Mouse (Mus musculus): Measurements from ENCODE around the gene Mrc2. TPM values are rescaled to one million over a fixed set of nuclear protein-coding genes. Genes with fewer than 3 reads are reported as not detected.
A peak's percentile ranks its signal among the peaks of the same experiment; 100 is the strongest.

The Mrc2 gene
- 10 to 100 TPM; 20.9 to 23.4 TPM for total RNA-seq (2021)

DNA sequence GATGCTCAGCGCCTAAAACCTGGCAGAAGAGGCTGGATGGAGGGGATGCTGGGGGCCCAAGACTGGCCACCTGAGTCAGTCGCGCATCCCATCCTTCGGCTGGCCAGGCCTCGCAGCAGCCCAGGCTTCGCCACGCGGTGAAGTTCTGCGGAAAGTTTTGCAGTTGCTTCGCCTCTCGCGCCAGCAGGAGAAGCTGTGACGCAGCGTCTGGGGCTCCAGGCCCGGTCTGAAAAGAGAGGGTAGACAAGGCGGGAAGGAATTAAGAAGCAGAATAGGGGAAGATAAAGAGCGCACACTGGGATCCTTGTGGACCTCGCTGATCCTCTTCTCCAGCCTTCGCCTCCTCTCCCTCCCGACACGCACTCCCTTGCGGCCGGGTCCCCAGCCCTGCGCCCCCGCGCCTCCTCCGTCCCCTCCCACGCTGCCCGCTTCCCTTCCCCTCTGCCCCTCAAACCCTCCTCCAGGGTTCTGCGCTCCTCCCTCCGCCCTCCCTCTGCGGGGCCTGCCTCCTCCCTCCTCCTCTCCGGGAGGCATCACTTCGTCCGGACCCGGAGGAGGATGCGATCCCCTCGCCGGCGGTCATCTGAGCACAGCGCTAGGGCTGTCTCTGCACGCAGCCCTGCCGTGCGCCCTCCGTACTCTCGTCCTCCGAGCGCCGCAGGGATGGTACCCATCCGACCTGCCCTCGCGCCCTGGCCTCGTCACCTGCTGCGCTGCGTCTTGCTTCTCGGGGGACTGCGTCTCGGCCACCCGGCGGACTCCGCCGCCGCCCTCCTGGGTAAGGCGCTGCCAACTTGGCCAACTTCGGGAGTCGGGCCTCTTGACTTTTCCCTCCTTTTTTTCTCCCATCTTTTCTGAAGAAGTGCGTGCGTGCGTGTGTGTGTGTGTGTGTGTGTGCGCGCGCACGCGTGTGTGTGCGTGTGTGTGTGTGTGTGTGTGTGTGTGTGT lies at the start of gene Mrc2:
Gene Mrc2 (plus strand): TSS at position 520 of the 948 bp plus-strand sequence.
- intact Hi-C loops (cut with DNase I): no loop called here

DNA sequence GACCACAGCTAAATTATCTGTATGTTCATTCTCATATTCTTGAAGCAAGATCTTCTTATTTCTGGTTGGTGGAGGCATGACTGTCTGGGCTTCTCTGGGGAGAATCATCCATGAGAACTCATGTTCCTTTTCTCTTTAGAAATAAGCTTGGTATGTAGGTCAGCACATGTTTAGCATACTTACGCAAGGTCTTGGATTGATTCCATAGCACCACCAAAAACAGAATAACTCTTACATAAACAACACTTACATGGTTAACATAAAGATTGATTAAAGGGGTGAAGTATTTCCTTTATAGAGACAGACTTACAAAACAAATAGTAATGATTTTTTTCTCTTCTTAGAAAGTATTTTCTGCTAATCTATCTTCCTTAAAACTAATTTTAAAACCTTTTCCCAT lies 46.1 kb upstream of the Mrc2 start:
- no peak for DNase-seq (ENCODE audit: low spot score)
- intact Hi-C loops (cut with DNase I): no loop called here

More for the DNA sequence above, at the start of gene Mrc2:
- DNase-seq (ENCODE audit: low spot score): peak; percentile 72

DNA sequence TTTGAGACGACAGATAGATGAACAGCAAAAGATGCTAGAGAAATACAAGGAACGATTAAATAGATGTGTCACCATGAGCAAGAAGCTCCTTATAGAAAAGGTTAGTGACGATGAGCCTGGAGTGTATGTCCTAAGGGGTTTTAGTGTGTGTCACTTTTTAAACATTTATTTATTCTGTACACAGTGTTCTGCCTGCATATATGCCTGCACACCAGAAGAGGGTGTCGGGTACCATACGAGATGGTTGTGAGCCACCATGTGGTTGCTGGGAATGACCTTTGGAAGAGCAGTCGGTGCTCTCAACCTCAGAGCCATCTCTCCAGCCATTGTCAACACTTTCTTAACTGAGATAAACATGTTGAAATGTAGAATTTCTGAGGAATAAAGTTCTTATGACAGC lies 45.7 kb upstream of the Mrc2 start:
- no peak for DNase-seq (ENCODE audit: low spot score)
- intact Hi-C loops (cut with DNase I): no loop called here

DNA sequence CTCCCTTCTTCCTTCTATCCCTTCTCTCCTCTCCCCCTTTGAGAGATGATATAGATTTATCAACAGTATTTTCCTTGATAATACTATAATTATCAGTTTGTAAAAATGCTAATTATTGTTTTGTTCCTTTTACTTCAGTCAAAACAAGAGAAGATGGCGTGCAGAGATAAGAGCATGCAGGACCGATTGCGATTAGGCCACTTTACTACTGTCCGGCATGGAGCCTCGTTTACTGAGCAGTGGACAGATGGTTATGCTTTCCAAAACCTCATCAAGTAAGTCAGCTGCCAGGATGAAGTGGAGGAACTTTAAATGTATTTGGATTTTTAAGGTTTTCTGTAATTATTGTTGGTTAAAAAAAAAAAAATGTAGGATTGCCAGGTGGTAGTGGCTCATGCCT lies 45.1 kb upstream of the Mrc2 start:
- intact Hi-C loops (cut with DNase I): no loop called here
- no peak for DNase-seq (ENCODE audit: low spot score)

DNA sequence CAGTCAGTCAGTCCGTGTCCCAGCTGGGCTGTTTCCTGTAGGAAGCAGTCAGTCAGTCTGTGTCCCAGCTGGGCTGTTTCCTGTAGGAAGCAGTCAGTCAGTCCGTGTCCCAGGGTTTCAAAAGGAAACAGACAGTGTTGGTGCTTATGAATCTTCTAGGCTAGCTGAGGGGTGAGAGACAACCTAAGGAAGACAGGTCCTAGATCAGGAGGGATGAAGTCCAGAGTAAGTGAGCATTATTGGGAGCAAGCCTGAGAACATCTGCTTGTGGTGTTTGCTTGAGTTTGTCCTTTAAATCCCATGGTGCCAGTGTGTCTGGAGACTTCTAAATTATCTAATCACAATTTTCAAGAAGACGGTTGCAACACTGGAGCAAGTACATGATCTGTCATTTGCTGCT lies 32.7 kb upstream of the Mrc2 start:
- intact Hi-C loops (cut with DNase I): no loop called here
- no peak for DNase-seq (ENCODE audit: low spot score)

DNA sequence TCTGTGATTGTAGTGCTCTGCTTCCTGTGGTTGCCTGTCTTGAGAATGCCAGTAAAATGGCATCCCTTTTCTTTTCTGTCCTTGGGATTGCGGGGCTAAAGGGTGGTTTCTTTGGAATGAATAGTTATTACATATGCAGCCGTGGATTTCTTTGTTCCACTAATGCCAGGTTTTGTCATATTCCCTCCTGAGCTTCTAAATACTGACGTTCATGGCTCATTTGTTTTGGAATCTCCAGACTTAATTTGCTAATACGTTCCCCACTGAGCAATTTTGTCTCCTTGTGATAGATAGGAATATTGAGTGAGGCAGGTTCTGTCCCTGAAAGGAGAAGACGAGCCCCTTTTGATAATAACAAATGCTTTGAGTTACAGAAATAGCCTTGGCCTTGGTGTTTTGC lies 31.3 kb upstream of the Mrc2 start:
- intact Hi-C loops (cut with DNase I): no loop called here
- no peak for DNase-seq (ENCODE audit: low spot score)

DNA sequence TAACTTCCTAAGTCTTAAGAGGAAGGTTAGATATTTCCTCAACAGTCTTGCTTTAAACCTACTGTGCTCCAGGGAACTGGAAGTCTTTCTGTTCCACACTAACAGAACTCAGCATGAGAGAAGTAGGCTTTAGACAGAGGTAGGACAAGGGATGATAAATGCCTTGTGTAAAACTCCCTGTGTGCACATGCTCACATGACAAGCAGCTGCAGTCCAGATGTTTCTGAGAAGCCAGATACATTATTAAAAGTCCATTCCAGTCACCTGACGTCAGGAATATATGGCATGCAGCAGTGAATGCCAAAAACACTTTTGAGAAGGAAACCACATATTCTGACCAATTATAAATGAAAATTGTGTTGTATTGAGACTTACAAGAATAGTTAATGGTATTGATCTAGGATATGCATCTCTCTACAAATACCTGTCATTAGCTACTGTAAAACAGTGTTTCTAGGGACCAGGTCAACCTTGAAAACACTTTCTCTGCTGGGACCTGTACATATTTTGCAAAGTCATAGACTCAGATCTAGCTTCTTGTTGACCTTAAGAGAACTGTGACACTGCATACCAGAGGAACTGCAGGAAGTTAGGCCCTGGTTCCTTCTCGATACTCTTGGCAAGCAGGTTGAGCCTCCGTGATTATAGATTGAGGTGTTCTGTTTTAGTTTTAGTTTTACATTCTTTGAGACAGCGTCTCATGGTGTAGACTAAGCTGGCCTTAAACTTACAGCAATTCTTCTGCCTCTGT lies 30.7 kb upstream of the Mrc2 start:
- intact Hi-C loops (cut with DNase I): no loop called here
- DNase-seq (ENCODE audit: low spot score): no peak

DNA sequence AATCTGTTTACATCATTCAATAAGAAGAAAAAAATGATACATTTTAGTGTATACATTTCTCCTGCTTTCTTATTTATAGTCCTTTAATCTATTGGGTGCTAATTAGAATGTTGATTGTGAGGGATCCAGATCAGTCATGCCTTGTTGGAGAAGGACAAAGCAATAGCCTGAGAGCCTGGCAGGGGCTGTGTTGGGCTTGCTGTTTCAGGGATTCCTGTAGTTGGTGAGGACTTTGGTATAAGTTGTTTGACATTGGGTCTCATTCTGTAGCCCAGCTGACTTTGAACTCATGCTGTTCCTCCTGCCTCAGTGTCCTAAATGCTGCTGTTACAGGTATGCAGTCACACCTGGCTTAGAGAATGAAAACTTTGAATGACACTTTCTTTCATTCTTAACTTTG lies 27.9 kb upstream of the Mrc2 start:
- DNase-seq (ENCODE audit: low spot score): no peak
- intact Hi-C loops (cut with DNase I): no loop called here

DNA sequence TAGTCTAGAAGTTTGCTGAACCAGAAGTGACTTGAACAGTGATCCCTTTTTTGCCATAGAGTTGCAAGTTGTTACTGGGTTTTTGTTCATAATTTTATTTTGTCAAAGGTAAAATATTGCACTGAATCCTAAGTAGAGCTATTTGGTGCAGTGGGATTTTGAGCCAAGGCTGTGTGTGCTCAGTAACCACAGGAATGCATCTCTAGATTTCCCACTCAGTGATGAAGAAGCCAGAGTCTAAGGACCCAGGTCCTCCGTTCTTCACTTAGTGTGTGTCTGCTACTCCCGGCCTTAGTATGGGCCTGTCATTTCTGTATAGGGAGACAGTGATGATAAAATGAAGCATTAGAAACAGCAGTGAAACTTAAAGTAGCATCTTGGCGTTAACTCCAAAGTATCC lies 27.5 kb upstream of the Mrc2 start:
- intact Hi-C loops (cut with DNase I): loop anchor here (5.0 kb wide), 1 partner anchor 82 kb away; no protein-coding TSS in a partner anchor
- DNase-seq (ENCODE audit: low spot score): no peak

DNA sequence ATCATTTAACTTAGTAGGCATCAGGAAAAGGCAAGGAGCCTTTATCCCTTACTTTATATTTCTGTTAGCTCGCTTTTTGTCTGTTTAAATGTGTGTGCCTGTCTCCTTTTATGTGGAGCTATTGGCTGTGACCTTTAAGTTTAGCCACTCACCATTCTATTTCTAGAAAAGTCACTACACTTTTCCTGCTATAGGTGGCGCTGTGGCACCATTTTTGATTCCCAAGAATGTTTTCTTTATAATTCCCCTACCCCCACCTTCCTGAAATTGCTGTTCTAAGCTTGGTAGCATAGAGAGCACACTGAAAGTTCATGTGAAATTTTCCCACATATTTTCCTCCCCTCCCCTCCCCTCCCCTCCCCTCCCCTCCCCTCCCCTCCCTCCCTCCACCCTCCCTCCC lies 22.3 kb upstream of the Mrc2 start:
- intact Hi-C loops (cut with DNase I): loop anchor here (1.0 to 5.0 kb wide), 2 partner anchors 322 to 642 kb away; no protein-coding TSS in a partner anchor
- no peak for DNase-seq (ENCODE audit: low spot score)

DNA sequence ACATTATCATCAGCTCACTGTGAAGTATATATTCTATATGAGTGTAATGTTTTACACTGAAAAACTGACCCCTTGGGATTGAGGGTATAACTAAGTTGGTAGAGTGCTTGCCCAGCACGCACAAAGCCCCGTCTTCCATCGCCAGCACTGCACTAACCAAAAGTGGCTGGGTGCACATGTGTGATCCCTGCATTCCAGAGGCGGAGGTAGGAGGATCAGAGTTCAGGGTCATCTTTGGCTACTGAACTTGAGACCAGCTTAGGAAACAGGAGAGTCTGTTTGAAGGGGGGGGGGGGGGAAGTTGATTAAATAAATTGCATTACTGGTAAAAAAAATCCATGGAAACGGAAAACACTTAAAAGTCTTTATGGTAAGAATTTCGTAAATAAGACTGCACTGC lies 12.0 kb upstream of the Mrc2 start:
- no peak for DNase-seq (ENCODE audit: low spot score)
- intact Hi-C loops (cut with DNase I): no loop called here

DNA sequence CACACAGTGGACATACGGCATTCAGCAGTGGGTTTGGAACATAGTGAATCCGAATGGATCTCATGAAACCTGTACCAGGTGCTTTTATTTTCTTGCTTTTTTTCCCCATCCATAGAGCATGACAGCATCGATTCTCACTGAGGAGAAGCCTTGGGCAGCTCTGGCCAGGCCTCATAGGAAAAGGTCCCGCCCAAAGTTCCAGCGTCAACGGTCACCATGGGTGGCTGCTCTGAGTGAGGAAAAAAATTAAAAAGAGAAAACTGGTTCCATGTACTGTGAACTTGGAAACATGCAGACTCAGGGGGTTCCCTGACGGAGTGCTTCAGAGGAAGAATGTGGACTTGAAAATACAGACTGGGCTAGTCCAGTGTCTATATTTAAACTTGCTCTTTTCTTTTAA lies 11.2 kb upstream of the Mrc2 start:
- no peak for DNase-seq (ENCODE audit: low spot score)
- intact Hi-C loops (cut with DNase I): no loop called here

DNA sequence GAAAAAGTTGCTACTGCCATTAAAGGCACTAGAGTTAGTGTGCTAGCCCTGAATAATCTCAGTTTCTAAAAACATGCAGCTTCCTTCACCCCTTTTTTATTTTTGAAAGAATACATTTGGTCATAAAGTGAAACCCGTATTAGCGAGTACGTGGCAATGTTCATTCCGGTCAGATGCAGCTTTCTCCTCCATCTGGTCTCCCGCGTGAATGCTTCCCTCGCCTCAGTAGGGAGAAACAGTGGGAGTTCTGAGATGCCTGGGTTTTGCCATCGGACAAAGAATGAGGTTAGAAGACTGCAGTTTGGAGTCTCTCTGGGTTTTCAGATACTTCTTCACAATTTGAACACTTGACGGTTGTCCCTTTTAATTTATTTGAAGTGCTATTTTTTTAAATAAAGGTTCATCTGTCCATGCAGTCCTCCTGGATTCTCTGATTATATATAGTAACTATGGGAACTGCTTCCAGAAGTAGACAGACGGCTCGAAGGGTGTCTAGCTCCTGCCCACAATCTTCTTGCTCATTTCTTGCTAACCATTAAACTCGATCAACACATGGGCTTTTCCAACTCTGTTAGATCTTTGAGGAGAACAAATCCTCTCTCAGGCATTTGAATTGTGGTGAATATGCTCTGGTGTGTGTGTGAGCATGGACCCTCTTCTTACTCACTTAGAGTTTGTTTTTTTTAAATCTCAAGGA lies 10.5 kb upstream of the Mrc2 start:
- no peak for DNase-seq (ENCODE audit: low spot score)
- intact Hi-C loops (cut with DNase I): no loop called here

DNA sequence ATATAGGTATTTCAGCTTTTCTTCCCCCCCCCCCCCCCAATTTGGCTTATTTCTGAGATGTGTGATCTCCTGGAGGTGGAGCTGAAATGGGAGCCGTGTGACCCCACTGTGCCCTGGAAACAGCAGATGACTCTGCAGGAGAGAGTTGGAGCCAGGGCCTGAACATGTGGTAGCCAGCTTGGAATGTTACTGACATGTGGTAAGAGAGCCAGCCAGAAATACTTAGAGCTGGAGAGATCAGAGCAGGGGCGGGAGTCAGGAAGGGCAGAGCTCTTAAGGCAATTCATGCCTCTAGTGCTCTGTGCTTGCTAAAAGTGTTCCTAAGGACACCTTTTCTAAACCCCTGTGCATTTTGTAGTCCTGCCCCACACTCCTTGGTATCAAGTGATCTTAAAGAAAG lies 10.0 kb upstream of the Mrc2 start:
- DNase-seq (ENCODE audit: low spot score): peak; percentile 53
- intact Hi-C loops (cut with DNase I): no loop called here

DNA sequence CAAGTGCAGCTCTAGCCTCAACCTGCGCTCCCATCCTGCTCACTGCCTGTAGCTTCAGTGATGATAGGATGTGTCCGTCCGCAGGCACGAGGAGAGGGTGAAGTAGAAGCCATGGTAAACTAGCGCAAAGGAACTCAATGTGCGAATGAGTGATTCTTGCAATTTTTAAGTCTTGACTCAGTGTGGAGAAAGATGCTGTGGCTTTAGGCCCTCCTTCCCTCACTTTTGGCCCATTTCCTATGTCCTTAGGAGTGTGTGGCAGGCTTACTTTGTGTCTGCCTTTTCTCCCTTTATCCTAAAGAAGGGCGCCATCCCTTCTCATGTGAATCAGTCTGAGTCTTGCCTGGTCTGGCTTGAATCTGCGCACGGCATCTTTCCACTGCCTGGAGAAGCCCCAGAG lies 9.4 kb upstream of the Mrc2 start:
- intact Hi-C loops (cut with DNase I): no loop called here
- no peak for DNase-seq (ENCODE audit: low spot score)

DNA sequence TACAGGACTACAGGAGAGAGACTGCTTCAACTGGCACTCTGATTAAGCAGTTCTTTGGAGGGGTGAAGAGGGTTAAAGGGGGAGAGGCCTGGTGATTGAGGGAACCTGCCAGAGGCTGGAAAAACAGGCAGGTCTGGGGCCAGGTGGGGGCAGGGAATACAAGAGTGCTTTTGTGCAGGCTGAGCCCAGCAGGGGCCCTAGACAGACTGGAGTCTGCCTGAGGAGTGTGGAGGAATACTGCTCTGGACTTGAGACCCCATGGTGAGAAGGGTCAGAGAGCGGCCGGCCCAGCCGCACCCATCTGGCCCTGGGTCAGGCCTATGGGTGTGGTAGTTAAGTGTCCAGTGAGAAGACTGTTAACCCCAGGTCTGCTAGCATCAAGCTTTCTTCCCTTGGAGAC lies 6.7 kb upstream of the Mrc2 start:
- DNase-seq (ENCODE audit: low spot score): no peak
- intact Hi-C loops (cut with DNase I): no loop called here

DNA sequence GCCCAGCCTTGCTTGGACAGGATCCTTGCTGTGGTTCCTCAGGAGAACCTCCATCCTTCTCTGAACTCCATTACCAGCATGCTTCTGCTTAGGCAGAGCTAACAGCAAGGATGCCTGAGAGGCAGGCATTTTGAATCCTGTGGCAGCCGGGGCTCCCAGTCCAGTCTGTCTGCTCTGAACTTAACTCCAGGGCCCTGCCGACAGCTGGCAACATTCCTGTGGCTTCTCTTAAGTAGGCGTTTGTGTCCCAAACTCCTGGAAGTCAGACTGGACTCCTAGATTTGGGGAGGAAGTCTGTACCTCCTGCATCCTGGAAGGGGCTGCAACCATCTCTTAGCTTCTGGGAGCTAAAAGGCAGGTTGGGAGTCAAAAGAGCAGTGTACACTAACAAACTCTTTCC lies 3.0 kb upstream of the Mrc2 start:
- DNase-seq (ENCODE audit: low spot score): no peak
- intact Hi-C loops (cut with DNase I): no loop called here

DNA sequence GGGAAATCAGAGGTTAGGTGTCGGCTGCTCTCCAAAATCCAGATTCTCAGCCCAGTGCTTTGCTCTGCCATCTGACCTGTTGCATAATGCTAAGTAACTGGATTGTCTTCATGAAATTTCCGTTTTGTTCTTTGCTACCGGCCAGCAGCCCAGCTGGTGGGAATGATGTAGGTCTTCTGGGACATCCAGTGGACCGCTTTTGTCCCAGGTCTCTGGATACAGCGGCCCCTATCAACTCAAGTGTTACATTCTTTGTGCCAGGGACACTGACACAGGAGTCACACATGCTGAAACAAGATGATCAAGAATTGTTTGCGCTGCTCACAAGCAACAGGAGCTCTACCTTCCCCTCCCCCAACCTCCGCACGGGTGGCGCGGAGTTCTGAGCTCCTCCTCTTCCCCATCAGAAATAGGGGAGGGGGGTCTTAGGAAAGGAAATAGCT lies 741 bp upstream of the Mrc2 start:
- intact Hi-C loops (cut with DNase I): no loop called here
- DNase-seq (ENCODE audit: low spot score): peak; percentile 65

DNA sequence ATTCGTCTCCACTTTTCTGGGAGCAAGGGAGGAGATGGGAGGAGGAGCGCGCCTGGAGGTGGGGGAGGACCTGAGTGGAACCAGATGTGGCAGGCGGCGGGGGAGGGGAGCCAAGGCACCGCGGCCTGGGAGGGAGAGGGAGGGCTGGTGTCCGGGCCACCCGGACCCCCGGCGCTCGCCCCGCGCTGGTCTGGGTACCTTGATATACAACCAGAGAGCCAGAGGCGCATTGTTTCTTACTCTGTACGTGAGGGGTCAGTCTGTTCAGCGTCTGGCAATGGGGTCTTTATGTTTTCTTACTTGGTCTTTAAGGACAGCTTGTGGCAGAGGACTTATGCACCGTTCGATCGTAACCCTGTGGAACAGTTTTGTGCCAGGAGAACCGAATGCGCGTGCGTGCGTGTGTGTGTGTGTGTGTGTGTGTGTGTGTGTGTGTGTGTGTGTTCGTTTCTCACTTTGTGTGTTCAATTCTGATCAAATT lies 698 bp downstream of the Mrc2 start:
- intact Hi-C loops (cut with DNase I): no loop called here
- peak; percentile 55 for DNase-seq (ENCODE audit: low spot score)

DNA sequence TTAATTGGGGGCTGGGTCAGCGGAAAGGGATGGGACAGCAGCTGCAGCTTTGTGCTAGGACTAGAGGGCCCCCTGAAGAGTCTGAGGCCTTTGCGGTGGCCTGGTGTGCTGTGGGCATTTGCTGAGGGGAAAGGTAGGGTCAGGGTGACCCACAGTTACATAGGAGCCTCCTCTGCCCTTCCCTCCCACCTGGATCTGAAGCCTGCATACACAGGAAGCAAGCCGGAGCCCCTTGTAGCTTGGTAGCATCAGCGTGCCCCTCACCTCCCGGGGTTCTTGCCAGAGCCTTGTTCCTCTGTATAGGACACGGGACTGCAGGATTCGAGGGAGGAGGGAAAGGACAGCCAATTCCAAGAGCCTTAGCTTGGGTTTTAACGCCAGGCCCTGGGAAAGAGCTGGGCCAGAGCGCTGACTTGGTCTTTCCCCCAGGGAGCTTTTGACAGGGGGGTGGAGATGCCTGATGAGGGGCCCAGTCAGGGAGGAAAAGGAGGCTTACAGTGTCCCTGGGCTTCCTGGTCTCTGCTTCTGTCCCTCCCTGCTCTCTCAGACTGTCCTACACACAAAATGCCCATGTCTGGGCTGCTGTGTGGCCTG lies 1.6 kb downstream of the Mrc2 start:
- DNase-seq (ENCODE audit: low spot score): no peak
- intact Hi-C loops (cut with DNase I): no loop called here
